Mouse (Mus musculus): Measurements from ENCODE around the gene Pnp2.
"Not testable (repeated sequence)": the region's sequence is repeated elsewhere in the genome, so short reads cannot be mapped to it uniquely, and the experiment has no call there.

DNA sequence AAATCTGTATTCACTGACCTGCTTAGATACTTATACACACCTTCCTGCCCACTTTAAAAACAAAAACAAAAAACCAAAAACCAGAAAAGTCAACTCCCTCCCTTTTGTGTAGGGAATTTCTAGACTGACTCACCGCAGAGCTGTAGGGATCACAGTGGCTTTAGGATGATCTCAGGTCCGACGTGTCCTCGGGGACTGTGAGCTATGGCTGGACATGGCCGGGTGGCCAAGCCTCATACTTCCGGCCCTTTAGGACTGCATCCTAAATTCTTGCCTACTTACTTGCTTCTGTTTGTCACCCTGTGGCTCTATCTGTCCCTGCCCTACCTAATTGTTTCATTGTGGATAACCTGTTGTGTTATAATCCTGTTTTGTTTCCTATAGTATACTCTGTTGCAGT is 932 bp downstream of the Pnp2 start:
- not testable (repeated sequence) for TF ChIP-seq CTCF (IDR thresholded peaks at IDR 0.05; ENCODE audit: control insufficient read depth, insufficient read depth, insufficient read length); MAX (IDR thresholded peaks at IDR 0.05); MYOD1 (IDR thresholded peaks at IDR 0.05; ENCODE audit: control insufficient read depth, insufficient read length, low read depth)
